Mouse (Mus musculus) skeletal muscle tissue, postnatal 0 days (tissue): Measurements from ENCODE around the gene Nupl2. TPM values are rescaled to one million over a fixed set of nuclear protein-coding genes. Genes with fewer than 3 reads are reported as not detected.

Experiments
- polyA plus RNA-seq: library from polyadenylated mRNA; unstranded; fragments of >200 nt; fragmentation: Nextera tagmentation; extraction: Ambion mirVana; gene quantifications from 2 replicates; pipeline ENCODE4 v1.2.1, GENCODE M21; 2015

The Nupl2 gene
- 9.1 and 10.7 TPM in 2 replicates for polyA plus RNA-seq

GRCm38 (mm10) chr5:24164789-24165445 is at the start of gene Nupl2:
Gene Nupl2 (plus strand): TSS chr5:24164963.

Other genes starting within 250 kb of the Nupl2 start
- gene Fam126a, start 134.3 kb upstream of the Nupl2 start, polyA plus RNA-seq = 11.4 and 12.8 TPM in 2 replicates
- 40.4 and 43.0 TPM in 2 replicates for gene Klhl7, start 64.4 kb upstream of the Nupl2 start, polyA plus RNA-seq
- 8.1 and 9.1 TPM in 2 replicates for gene Kcnh2, start 186.6 kb downstream of the Nupl2 start, polyA plus RNA-seq
- gene Nos3, start 199.8 kb downstream of the Nupl2 start, polyA plus RNA-seq = 5.7 and 7.6 TPM in 2 replicates
- 0.95 and 1.6 TPM in 2 replicates for gene Atg9b, start 227.2 kb downstream of the Nupl2 start, polyA plus RNA-seq
- 38.2 and 38.4 TPM in 2 replicates for gene Abcb8, start 228.7 kb downstream of the Nupl2 start, polyA plus RNA-seq
- gene Asic3, start 248.4 kb downstream of the Nupl2 start, polyA plus RNA-seq = 0.17 and 0.22 TPM in 2 replicates